Mouse (Mus musculus) heart, embryonic 14.5 days (tissue): ENCODE measurements around the gene Chuk. TPM values are rescaled to one million over a fixed set of nuclear protein-coding genes. Genes with fewer than 3 reads are reported as not detected.

ENCODE experiments used
- ATAC-seq: fragments of 200-750 bp; cut with Nextera tagmentation; 2 replicates; pipeline ENCODE4 v1.8.0; 2017; ENCODE audit warnings: low read depth, moderate TSS enrichment; ENCODE audit not compliant: insufficient number of reproducible peaks, insufficient read depth, low FRiP score
- H3K27ac ChIP-seq, 2 experiments: fragments of 200-500 bp in 1 of 2; fragments of 300-500 bp in 1 of 2; sonication (generic) in 1 of 2; replicated peaks in 1 of 2; 2 replicates each; pipeline ENCODE4 v1.5.1; 2012 to 2014; ENCODE audit warnings: low read depth in 2 of 2, low read length in 2 of 2, control low read depth in 1 of 2, mild to moderate bottlenecking in 1 of 2, mixed read lengths in 1 of 2; ENCODE audit not compliant: control insufficient read depth in 1 of 2, insufficient read depth in 1 of 2
- H3K27me3 ChIP-seq: fragments of 300-500 bp; sonication (generic); 2 replicates; pipeline ENCODE4 v1.6.1; 2014; ENCODE audit warnings: mild to moderate bottlenecking, low read length, control low read depth; ENCODE audit not compliant: control insufficient read depth, insufficient read depth
- H3K36me3 ChIP-seq: fragments of 300-500 bp; sonication (generic); 2 replicates; pipeline ENCODE4 v1.6.1; 2014; ENCODE audit warnings: mild to moderate bottlenecking, control low read depth, low read length, mixed read lengths; ENCODE audit not compliant: control insufficient read depth, insufficient read depth
- H3K4me1 ChIP-seq, 2 experiments: fragments of 200-500 bp in 1 of 2; fragments of 300-500 bp in 1 of 2; sonication (generic) in 1 of 2; 2 replicates each; pipeline ENCODE4 v1.6.1; 2012 to 2014; ENCODE audit warnings: low read length in 2 of 2, control low read depth in 1 of 2, mixed read lengths in 1 of 2; ENCODE audit not compliant: control insufficient read depth in 2 of 2, insufficient read depth in 2 of 2
- H3K4me2 ChIP-seq: fragments of 300-500 bp; sonication (generic); 2 replicates; pipeline ENCODE4 v1.6.1; 2014; ENCODE audit warnings: mild to moderate bottlenecking, low read length
- H3K4me3 ChIP-seq, 2 experiments: fragments of 200-500 bp in 1 of 2; fragments of 300-500 bp in 1 of 2; sonication (generic) in 1 of 2; 2 replicates each; pipeline ENCODE4 v1.5.1; 2012 to 2014; ENCODE audit warnings: low read length in 2 of 2, mild to moderate bottlenecking in 2 of 2, control low read depth in 1 of 2, low read depth in 1 of 2, moderate library complexity in 1 of 2; ENCODE audit not compliant: control insufficient read depth in 1 of 2, insufficient read depth in 1 of 2
- H3K9ac ChIP-seq: fragments of 300-500 bp; sonication (generic); 2 replicates; pipeline ENCODE4 v1.6.1; 2014; ENCODE audit warnings: mild to moderate bottlenecking, low read length
- H3K9me3 ChIP-seq: fragments of 300-500 bp; sonication (generic); 2 replicates; pipeline ENCODE4 v1.6.1; 2016; ENCODE audit warnings: low read length, control low read depth; ENCODE audit not compliant: control insufficient read depth
- whole genome bisulfite sequencing: fragments of 180-500 bp; shearing (Covaris S2); extraction: QIAGEN DNeasy Blood & Tissue Kit; methylation state at CpG from one replicate; pipeline ENCODE4 v1.1.7; 2014; 5-methylcytosine and 5-hydroxymethylcytosine counted together
- polyA plus RNA-seq: library from polyadenylated mRNA; unstranded; fragments of >200 nt; fragmentation: Nextera tagmentation; extraction: Ambion mirVana; gene quantifications from 2 replicates; pipeline ENCODE4 v1.2.1, GENCODE M21; 2014

Chuk gene
- polyA plus RNA-seq, 1 experiment from 2014 or later = 32.2 TPM

DNA sequence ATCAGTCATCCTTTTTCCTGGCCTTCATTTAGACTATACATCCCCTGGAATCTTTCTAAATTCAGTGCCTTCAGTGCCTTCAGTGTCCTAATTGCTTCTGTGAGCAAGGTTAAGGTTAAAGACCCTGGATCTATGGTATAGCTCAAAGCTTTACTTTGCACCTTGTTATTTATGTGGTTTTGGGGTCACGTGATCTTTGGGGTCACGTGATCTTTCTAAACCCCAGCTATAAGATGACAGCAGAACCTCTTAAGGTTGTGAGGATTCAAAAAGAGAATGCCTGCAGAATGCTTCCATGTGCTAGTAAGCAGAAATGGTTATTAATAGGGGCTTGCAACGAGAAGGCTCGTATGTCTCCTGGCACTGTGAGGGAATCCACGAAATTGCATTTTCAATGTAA, 73.9 kb downstream of the Chuk start:
- WGBS = 88% methylated on average over 5 of the region's 5 CpGs
- ATAC-seq = no peak
- Histone ChIP-seq H3K4me3 (no peak overlapping the region), H3K9ac (no peak overlapping the region), H3K27me3 (no peaks in the 10 kb centered on the region), H3K27ac (no peak overlapping the region), H3K36me3 (peaks cover 26% of the 10 kb centered on the region), H3K9me3 (no peaks in the 10 kb centered on the region), H3K4me1 (no peaks in the 10 kb centered on the region), H3K4me2 (no peak overlapping the region)

DNA sequence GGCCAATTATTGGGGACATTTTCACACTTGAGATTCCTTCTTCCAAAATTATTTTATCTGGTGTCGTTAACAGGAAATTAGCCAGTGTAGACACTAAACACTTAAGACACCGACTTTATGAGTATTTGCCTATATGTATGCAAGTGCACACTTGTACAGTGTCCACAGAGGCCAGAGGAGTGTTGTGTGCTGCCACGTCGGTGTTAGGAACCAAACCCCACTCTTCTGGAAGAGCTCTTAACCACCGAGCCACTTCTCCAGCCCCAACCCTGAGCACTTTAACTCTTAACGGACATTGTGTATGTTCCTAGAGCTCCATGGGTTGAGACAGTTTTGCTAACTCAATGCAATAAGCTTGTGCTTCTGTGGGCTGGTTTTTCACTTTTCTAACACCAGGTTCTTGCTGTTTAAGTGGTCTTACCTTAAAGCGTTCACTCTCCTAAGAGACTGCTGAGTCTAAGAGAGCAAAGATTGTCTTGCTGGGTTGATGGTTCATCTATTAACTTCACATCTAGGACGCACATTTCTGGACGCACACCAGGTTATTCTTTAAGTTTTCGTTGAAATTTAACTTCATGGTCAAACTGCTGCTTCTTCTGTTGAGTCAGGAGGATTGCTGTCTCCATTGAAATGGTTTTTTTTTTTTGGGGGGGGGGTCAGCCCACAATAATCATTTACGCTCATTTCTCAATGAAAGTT, 75.1 kb downstream of the Chuk start:
- 84% methylated on average over 11 of the region's 11 CpGs for WGBS
- Histone ChIP-seq H3K9me3 (no peaks in the 10 kb centered on the region), H3K4me3 (no peak overlapping the region), H3K4me2 (no peak overlapping the region), H3K9ac (no peak overlapping the region), H3K36me3 (peaks cover 14% of the 10 kb centered on the region), H3K4me1 (no peaks in the 10 kb centered on the region; a peak in 1 of 4 replicates), H3K27ac (no peak overlapping the region), H3K27me3 (no peaks in the 10 kb centered on the region)
- ATAC-seq = no peak

DNA sequence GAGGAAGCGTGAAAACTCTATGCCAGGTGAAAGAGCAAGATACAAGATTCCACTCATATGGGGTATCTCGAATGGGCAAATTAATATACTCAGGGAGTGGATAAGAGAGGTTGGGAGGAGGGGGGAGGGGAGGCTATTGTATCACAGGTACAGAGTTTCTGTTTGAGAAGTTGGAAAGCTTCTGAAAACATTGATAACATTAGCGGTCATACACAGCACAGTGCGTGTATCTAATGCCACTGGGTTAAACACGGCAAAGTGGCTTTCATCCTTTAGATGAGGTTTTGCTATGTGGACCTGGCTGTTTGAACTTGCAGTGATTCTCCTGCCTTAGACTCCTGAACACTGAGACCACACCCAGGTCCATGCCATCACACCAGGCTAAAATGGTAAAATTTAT, 77.3 kb downstream of the Chuk start:
- Histone ChIP-seq H3K9me3 (no peaks in the 10 kb centered on the region), H3K4me1 (no peaks in the 10 kb centered on the region; a peak in 1 of 4 replicates), H3K9ac (no peak overlapping the region), H3K4me3 (no peak overlapping the region), H3K36me3 (no peaks in the 10 kb centered on the region; the same call in 1 of the 2 replicates), H3K4me2 (no peak overlapping the region), H3K27me3 (no peaks in the 10 kb centered on the region), H3K27ac (no peak overlapping the region)
- WGBS = 82% methylated on average over 5 of the region's 5 CpGs
- no peak for ATAC-seq

DNA sequence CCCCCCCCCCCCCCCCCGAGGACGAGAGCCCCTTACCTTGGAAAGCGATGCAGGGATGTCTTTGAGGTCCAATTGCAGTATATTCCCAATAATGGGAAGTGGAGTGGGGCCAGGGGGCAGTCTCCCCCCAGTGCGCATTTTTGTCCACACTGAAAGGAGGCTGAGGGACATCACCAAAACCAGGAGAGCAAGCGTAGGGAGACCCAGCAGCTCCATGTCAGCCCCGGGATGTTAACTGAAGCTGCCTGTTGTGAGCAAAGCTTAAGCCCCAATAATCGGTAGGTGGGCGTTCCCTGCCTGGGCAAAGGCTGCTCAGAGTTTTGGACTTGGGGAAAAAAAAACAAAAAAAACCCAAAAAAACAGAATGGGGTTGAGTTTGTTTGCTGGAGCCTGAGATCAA, 78.3 kb downstream of the Chuk start, which contains the start of gene Cyp2c23:
Gene Cyp2c23 (minus strand): TSS at position 237 of the 400 bp plus-strand sequence.
- 56% methylated on average over 7 of the region's 8 CpGs for WGBS
- no peaks in the 10 kb centered on the region for H3K36me3 ChIP-seq
- ATAC-seq = no peak
- H3K9ac ChIP-seq = no peak within 1 kb of the TSS
- no peaks in the 10 kb centered on the region for H3K27me3 ChIP-seq
- no peak within 1 kb of the TSS for H3K27ac ChIP-seq
- no peak within 1 kb of the TSS for H3K4me2 ChIP-seq
- H3K4me1 ChIP-seq = no peaks in the 10 kb centered on the region; a peak in 1 of 4 replicates
- H3K9me3 ChIP-seq = no peaks in the 10 kb centered on the region
- no peak within 1 kb of the TSS for H3K4me3 ChIP-seq

DNA sequence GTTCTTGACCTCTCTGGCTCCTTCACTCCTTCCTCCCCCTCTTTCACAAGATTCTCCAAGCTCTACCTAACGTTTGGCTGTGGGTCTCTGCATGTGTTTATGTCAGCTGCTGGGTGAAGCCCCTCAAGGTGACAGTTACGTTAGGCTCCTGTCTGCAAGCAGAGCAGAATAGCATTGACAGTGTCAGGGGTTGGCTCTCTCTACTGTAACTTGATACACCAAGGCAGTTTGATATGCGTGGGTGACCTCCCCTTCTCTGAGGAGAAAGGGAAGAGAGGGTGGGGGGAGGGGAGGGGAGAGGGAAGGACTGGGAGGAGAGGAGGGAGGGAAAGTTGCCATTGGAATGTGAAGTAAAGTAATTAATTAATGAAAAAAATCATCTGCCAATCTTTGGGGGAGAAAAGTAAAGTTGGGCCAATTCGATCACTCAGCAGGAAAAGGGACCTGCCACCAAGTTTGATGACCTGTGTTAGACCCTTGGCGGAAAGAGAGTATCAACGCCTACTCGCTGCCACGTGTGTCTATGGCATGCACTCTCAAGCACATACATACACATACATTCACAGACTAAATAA, 80.2 kb downstream of the Chuk start:
- WGBS = 55% methylated on average over 8 of the region's 8 CpGs
- no peaks in the 10 kb centered on the region for H3K36me3 ChIP-seq
- H3K27ac ChIP-seq = no peak overlapping the region
- H3K9me3 ChIP-seq = no peaks in the 10 kb centered on the region
- H3K27me3 ChIP-seq = no peaks in the 10 kb centered on the region
- H3K4me3 ChIP-seq = no peak overlapping the region
- no peak overlapping the region for H3K9ac ChIP-seq
- H3K4me2 ChIP-seq = no peak overlapping the region
- ATAC-seq = no peak
- no peaks in the 10 kb centered on the region; a peak in 1 of 4 replicates for H3K4me1 ChIP-seq

DNA sequence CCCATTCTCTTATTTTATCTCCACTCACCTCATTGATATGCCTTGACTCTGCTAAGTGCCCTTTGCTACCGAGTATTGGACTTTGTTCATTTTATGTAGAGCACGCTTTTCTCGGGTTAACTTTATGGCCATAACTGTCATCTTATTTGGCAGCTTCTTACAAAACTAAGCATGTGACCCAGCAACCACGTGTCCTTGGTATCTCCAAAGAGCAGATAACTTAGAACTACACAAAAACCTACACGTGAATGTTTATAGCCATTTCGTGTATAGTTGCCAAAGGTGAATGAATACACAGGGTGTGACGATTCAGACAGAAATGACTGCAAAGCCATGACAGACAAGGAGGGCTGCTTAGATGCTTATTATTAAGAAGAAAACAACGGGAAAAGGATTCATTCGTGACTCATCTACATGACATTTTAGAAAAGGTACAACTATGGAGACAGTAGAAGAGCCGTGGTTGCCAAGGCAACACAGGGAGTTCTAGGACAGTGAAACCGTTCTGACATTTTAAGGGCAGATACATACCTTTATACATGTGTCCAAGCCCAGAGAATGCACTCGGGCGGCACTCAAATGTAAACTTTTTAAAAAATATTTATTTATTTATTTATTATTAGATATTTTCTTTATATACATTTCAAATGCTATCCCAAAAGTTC, 82.2 kb downstream of the Chuk start:
- Histone ChIP-seq H3K4me3 (no peak overlapping the region), H3K4me2 (no peak overlapping the region), H3K27me3 (no peaks in the 10 kb centered on the region), H3K27ac (no peak overlapping the region), H3K9me3 (no peaks in the 10 kb centered on the region), H3K4me1 (no peaks in the 10 kb centered on the region; a peak in 1 of 4 replicates), H3K9ac (no peak overlapping the region), H3K36me3 (no peaks in the 10 kb centered on the region)
- ATAC-seq = no peak
- 81% methylated on average over 13 of the region's 13 CpGs for WGBS
